Mouse (Mus musculus): ENCODE data around the gene Ankrd53. TPM values are rescaled to one million over a fixed set of nuclear protein-coding genes. Genes with fewer than 3 reads are reported as not detected.
"Not testable (repeated sequence)": the region's sequence is repeated elsewhere in the genome, so short reads cannot be mapped to it uniquely, and the experiment has no call there.

Ankrd53 gene
- total RNA-seq, 2 experiments from 2014 or later, result not detected

GRCm38 (mm10) chr6:83762880-83763431, 512 bp downstream of the Ankrd53 start:
- peak; percentile 49 for ATAC-seq (ENCODE audit: poor library complexity, severe bottlenecking)

- ATAC-seq (ENCODE audit: poor library complexity, severe bottlenecking), result no peak
Measured at GRCm38 (mm10) chr6:83766982-83767381, 4.5 kb downstream of the Ankrd53 start.

- ATAC-seq (ENCODE audit: poor library complexity, severe bottlenecking), result no peak
Measured at GRCm38 (mm10) chr6:83768485-83768884, 6.0 kb downstream of the Ankrd53 start.

- ATAC-seq (ENCODE audit: poor library complexity, severe bottlenecking), result peak; percentile 45
Measured at GRCm38 (mm10) chr6:83774126-83774525, 11.7 kb downstream of the Ankrd53 start.

GRCm38 (mm10) chr6:83774781-83775563, 12.5 kb downstream of the Ankrd53 start:
- peak; percentile 28; the same call in 1 of the 2 replicates for ATAC-seq (ENCODE audit: poor library complexity, severe bottlenecking)

- ATAC-seq (ENCODE audit: poor library complexity, severe bottlenecking), result peak; percentile 81
Measured at GRCm38 (mm10) chr6:83775638-83776293, 13.3 kb downstream of the Ankrd53 start, which contains the start of gene Tex261. Gene Tex261 (minus strand): TSS chr6:83775813.

- ATAC-seq (ENCODE audit: poor library complexity, severe bottlenecking), result no peak
Measured at GRCm38 (mm10) chr6:83778306-83778705, 15.9 kb downstream of the Ankrd53 start.

- ATAC-seq (ENCODE audit: poor library complexity, severe bottlenecking), result peak; percentile 48
Measured at GRCm38 (mm10) chr6:83779026-83779425, 16.6 kb downstream of the Ankrd53 start.

GRCm38 (mm10) chr6:83786426-83786825, 24.0 kb downstream of the Ankrd53 start:
- ATAC-seq (ENCODE audit: poor library complexity, severe bottlenecking), result peak; percentile 41

GRCm38 (mm10) chr6:83788554-83788953, 26.1 kb downstream of the Ankrd53 start:
- ATAC-seq (ENCODE audit: poor library complexity, severe bottlenecking), result no peak

GRCm38 (mm10) chr6:83790533-83790932, 28.1 kb downstream of the Ankrd53 start:
- ATAC-seq (ENCODE audit: poor library complexity, severe bottlenecking), result not testable (repeated sequence)

- ATAC-seq (ENCODE audit: poor library complexity, severe bottlenecking), result no peak
Measured at GRCm38 (mm10) chr6:83791251-83791890, 28.9 kb downstream of the Ankrd53 start.

- ATAC-seq (ENCODE audit: poor library complexity, severe bottlenecking), result peak; percentile 87
Measured at GRCm38 (mm10) chr6:83794760-83795296, 32.4 kb downstream of the Ankrd53 start, which contains the start of gene Nagk. Gene Nagk (plus strand): TSS chr6:83794982.

- peak; percentile 13; the same call in 1 of the 2 replicates for ATAC-seq (ENCODE audit: poor library complexity, severe bottlenecking)
Measured at GRCm38 (mm10) chr6:83795492-83795900, 33.1 kb downstream of the Ankrd53 start.

- no peak for ATAC-seq (ENCODE audit: poor library complexity, severe bottlenecking)
Measured at GRCm38 (mm10) chr6:83796686-83797085, 34.2 kb downstream of the Ankrd53 start.

GRCm38 (mm10) chr6:83802033-83802432, 39.6 kb downstream of the Ankrd53 start:
- ATAC-seq (ENCODE audit: poor library complexity, severe bottlenecking), result no peak

- ATAC-seq (ENCODE audit: poor library complexity, severe bottlenecking), result no peak
Measured at GRCm38 (mm10) chr6:83802846-83803245, 40.4 kb downstream of the Ankrd53 start.

- no peak for ATAC-seq (ENCODE audit: poor library complexity, severe bottlenecking)
Measured at GRCm38 (mm10) chr6:83815801-83816200, 53.4 kb downstream of the Ankrd53 start.

All from megakaryocyte, adult 5-6 weeks (primary cell).